Mouse (Mus musculus): Measurements from ENCODE around the gene Anapc11. TPM values are rescaled to one million over a fixed set of nuclear protein-coding genes. Genes with fewer than 3 reads are reported as not detected.
"Not testable (repeated sequence)": the region's sequence is repeated elsewhere in the genome, so short reads cannot be mapped to it uniquely, and the experiment has no call there.

Anapc11 gene
- total RNA-seq (2021) (10 to 100 TPM; 82.8 to 85.9 TPM), polyA plus RNA-seq (2012; rRNA removed) (183 and 187 TPM in 2 replicates)
- long read RNA-seq, transcript Anapc11-201 (3 exons, 3,229 nt): major isoform, 38 of 65 reads
- long read RNA-seq, transcript Anapc11-202 (3 exons, 962 nt): minor isoform, 22 of 65 reads
- long read RNA-seq, partial matches to known transcripts: 3 of 65 reads
- long read RNA-seq, other reads (novel, unspliced or antisense): 2 of 65 reads

- peak; percentile 96 for DNase-seq
Measured at GRCm38 (mm10) chr11:120598283-120598989, at the start of gene Anapc11, which contains the start of gene Alyref. Gene Anapc11 (plus strand): TSS chr11:120598421. Gene Alyref (minus strand): TSS chr11:120598365.

- no peak for DNase-seq
Measured at GRCm38 (mm10) chr11:120548786-120549167, 49.4 kb upstream of the Anapc11 start.

- DNase-seq: peak; percentile 96
Measured at GRCm38 (mm10) chr11:120549168-120549945, 48.9 kb upstream of the Anapc11 start, which contains the start of gene Mcrip1. Gene Mcrip1 (minus strand): TSS chr11:120549727.

- DNase-seq: no peak
Measured at GRCm38 (mm10) chr11:120549986-120550809, 48.0 kb upstream of the Anapc11 start.

- no peak for DNase-seq
Measured at GRCm38 (mm10) chr11:120550810-120551440, 47.3 kb upstream of the Anapc11 start, which contains the start of gene Ppp1r27. Gene Ppp1r27 (minus strand): TSS chr11:120551132.

GRCm38 (mm10) chr11:120552736-120553135 lies 45.5 kb upstream of the Anapc11 start:
- no peak for DNase-seq

- DNase-seq: peak; percentile 84
Measured at GRCm38 (mm10) chr11:120554834-120555233, 43.4 kb upstream of the Anapc11 start.

- peak; percentile 84 for DNase-seq
Measured at GRCm38 (mm10) chr11:120555260-120555659, 43.0 kb upstream of the Anapc11 start.

- DNase-seq: not testable (repeated sequence)
Measured at GRCm38 (mm10) chr11:120558843-120559242, 39.4 kb upstream of the Anapc11 start.

- no peak for DNase-seq
Measured at GRCm38 (mm10) chr11:120560952-120561728, 37.1 kb upstream of the Anapc11 start.

- no peak for DNase-seq
Measured at GRCm38 (mm10) chr11:120562949-120563348, 35.3 kb upstream of the Anapc11 start.

GRCm38 (mm10) chr11:120565114-120565513 lies 33.1 kb upstream of the Anapc11 start:
- no peak for DNase-seq

GRCm38 (mm10) chr11:120568324-120568723 lies 29.9 kb upstream of the Anapc11 start:
- no peak for DNase-seq

GRCm38 (mm10) chr11:120571122-120571521 lies 27.1 kb upstream of the Anapc11 start:
- DNase-seq: no peak

GRCm38 (mm10) chr11:120571754-120572416 lies 26.3 kb upstream of the Anapc11 start:
- no peak for DNase-seq

- DNase-seq: no peak
Measured at GRCm38 (mm10) chr11:120572417-120572751, 25.8 kb upstream of the Anapc11 start.

- DNase-seq: peak; percentile 100
Measured at GRCm38 (mm10) chr11:120572752-120573584, 25.3 kb upstream of the Anapc11 start, which contains the start of gene P4hb. Gene P4hb (minus strand): TSS chr11:120573253.

- DNase-seq: no peak
Measured at GRCm38 (mm10) chr11:120573585-120574277, 24.5 kb upstream of the Anapc11 start.
